Mouse (Mus musculus) midbrain, embryonic 10.5 days (tissue): ENCODE data around the gene Iffo2. TPM values are rescaled to one million over a fixed set of nuclear protein-coding genes. Genes with fewer than 3 reads are reported as not detected.

Source experiments
- DNase-seq: peaks from one replicate; pipeline ENCODE4 v3.0.0-alpha.2; 2017; ENCODE audit warnings: low spot score
- H3K27ac ChIP-seq: fragments of 300-500 bp; sonication (generic); replicated peaks from 2 replicates; pipeline ENCODE4 v1.5.1; 2016; ENCODE audit warnings: mild to moderate bottlenecking
- H3K27me3 ChIP-seq: fragments of 300-500 bp; sonication (generic); 2 replicates; pipeline ENCODE4 v1.6.1; 2016; ENCODE audit warnings: low read depth, mild to moderate bottlenecking; ENCODE audit not compliant: poor library complexity, severe bottlenecking
- H3K36me3 ChIP-seq: fragments of 300-500 bp; sonication (generic); 2 replicates; pipeline ENCODE4 v1.6.1; 2016; ENCODE audit warnings: mild to moderate bottlenecking, moderate library complexity
- H3K4me1 ChIP-seq: fragments of 300-500 bp; sonication (generic); 2 replicates; pipeline ENCODE4 v1.6.1; 2016
- H3K4me3 ChIP-seq: fragments of 300-500 bp; sonication (generic); 2 replicates; pipeline ENCODE4 v1.5.1; 2016; ENCODE audit warnings: mild to moderate bottlenecking, moderate library complexity
- H3K9me3 ChIP-seq: fragments of 300-500 bp; sonication (generic); replicated peaks from 2 replicates; pipeline ENCODE4 v1.6.1; 2016; ENCODE audit warnings: mild to moderate bottlenecking
- WGBS: fragments of 180-500 bp; shearing (Covaris S2); methylation state at CpG from one replicate; pipeline ENCODE4 v1.1.7; 2016; 5-methylcytosine and 5-hydroxymethylcytosine counted together
- polyA plus RNA-seq: library from polyadenylated mRNA; unstranded; fragments of >200 nt; fragmentation: Nextera tagmentation; extraction: Ambion mirVana; gene quantifications from 2 replicates; pipeline ENCODE4 v1.2.1, GENCODE M21; 2016

Gene Iffo2
- polyA plus RNA-seq, 1 experiment from 2014 or later, result 3.5 TPM

DNA sequence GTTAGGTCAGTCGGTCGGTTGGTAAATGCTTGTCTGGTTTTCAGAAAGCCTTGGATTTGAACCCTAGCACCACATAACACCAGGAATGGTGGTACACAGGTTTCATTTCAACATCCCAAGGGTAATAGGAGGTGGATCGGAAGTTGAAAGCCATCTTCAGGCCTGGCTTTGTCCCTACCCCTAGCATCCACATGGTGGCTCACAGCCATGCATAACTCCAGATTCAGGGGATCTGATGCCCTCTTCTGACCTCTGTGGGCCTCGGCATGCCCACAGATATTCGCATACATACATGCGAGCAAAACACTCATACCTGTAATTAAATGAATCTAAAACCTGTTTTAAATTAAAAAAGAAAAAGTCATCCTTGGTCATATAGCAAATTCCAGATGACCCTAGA, 28.6 kb upstream of the Iffo2 start:
- DNase-seq, result no peak
- Histone ChIP-seq H3K27me3 (no peaks in the 10 kb centered on the region), H3K9me3 (peaks cover 12% of the 10 kb centered on the region), H3K4me3 (no peak overlapping the region), H3K36me3 (no peaks in the 10 kb centered on the region), H3K4me1 (peaks cover 16% of the 10 kb centered on the region), H3K27ac (no peak overlapping the region)
- 87% methylated on average over 6 of the region's 6 CpGs for WGBS

GRCm38 (mm10) chr4:139503919-139504318, 26.4 kb upstream of the Iffo2 start:
- no peak for DNase-seq
- 89% methylated on average over 8 of the region's 8 CpGs for WGBS
- H3K4me3 ChIP-seq, result no peak overlapping the region
- H3K27ac ChIP-seq, result no peak overlapping the region
- peaks cover 8% of the 10 kb centered on the region; the same call in 1 of the 2 replicates for H3K4me1 ChIP-seq
- H3K36me3 ChIP-seq, result no peaks in the 10 kb centered on the region
- no peaks in the 10 kb centered on the region for H3K27me3 ChIP-seq
- peaks cover 12% of the 10 kb centered on the region for H3K9me3 ChIP-seq

DNA sequence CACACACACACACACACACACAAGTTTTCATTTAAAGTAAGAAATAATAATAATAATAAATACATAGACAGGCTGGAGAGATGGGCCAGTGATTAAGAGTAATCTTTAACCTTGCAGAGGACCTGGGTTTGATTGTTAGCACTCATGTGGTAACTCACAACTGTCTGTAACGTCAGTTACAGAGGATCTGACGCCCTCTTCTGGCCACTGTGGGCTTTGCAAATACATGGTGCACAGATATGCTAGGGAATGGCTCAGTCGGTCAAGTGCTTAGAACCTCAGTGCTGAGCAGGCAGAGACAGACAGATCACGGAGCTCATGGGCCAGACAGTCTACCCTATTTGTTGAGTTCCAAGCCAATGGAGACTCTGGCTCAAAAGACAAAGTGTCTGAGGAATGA, 24.6 kb upstream of the Iffo2 start:
- H3K4me1 ChIP-seq, result peaks cover 8% of the 10 kb centered on the region; the same call in 1 of the 2 replicates
- no peaks in the 10 kb centered on the region for H3K36me3 ChIP-seq
- H3K27me3 ChIP-seq, result no peaks in the 10 kb centered on the region
- DNase-seq, result no peak
- WGBS, result 75% methylated on average over 4 of the region's 4 CpGs
- H3K4me3 ChIP-seq, result no peak overlapping the region
- H3K9me3 ChIP-seq, result peaks cover 12% of the 10 kb centered on the region
- H3K27ac ChIP-seq, result no peak overlapping the region

DNA sequence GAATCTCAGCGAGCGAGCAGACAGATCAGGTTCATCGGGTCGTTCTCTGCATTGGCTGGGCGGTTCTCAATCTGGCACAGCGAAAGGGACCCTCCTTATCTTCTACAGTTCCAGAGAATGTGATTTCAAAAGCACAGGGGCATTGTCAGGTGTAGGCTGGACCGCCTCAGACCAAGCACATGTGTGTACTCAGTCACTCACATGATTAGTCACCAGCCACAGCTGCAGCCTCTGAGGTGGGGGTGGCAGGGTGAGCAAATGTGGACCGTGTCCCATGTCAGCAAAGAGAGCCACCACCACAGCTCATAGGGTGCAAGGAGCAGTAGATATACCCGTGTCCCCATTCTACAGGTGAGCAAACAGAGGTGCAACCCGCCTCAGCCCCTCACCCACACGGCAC, 23.6 kb upstream of the Iffo2 start:
- WGBS, result 94% methylated on average over 11 of the region's 11 CpGs
- Histone ChIP-seq H3K4me3 (no peak overlapping the region), H3K9me3 (peaks cover 12% of the 10 kb centered on the region), H3K27ac (no peak overlapping the region), H3K27me3 (no peaks in the 10 kb centered on the region), H3K36me3 (no peaks in the 10 kb centered on the region), H3K4me1 (0 out of 2 replicates have a peak, but pooled peaks cover 5% of the 10 kb centered on the region)
- no peak for DNase-seq

GRCm38 (mm10) chr4:139509069-139509468, 21.3 kb upstream of the Iffo2 start:
- Histone ChIP-seq H3K27ac (no peak overlapping the region), H3K4me1 (0 out of 2 replicates have a peak, but pooled peaks cover 5% of the 10 kb centered on the region), H3K36me3 (no peaks in the 10 kb centered on the region), H3K4me3 (no peak overlapping the region), H3K27me3 (no peaks in the 10 kb centered on the region), H3K9me3 (peaks cover 12% of the 10 kb centered on the region)
- DNase-seq, result no peak
- WGBS, result 88% methylated on average over 2 of the region's 2 CpGs

DNA sequence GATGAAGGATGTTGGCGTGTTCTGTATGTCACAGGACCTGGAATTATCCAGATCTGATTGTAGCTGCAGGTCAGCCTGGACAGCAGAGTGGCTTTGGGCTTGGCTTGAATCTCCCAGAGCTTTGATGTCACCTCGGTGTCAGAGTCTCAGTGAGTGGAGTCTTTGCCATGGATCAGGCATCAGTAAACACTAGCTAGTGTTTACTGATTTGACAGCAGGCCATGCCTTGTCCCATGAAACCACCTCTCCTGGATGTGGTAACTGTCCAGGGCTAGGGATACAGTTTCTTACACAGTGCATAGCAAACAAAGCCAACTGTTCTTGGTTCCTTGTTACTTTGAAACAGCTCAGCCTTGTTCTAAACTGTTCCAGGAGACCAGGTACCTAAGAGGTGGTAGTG, 18.8 kb upstream of the Iffo2 start:
- no peaks in the 10 kb centered on the region for H3K27me3 ChIP-seq
- H3K36me3 ChIP-seq, result no peaks in the 10 kb centered on the region
- H3K9me3 ChIP-seq, result no peaks in the 10 kb centered on the region
- 0 out of 2 replicates have a peak, but pooled peaks cover 5% of the 10 kb centered on the region for H3K4me1 ChIP-seq
- H3K27ac ChIP-seq, result no peak overlapping the region
- H3K4me3 ChIP-seq, result no peak overlapping the region
- DNase-seq, result no peak
- 83% methylated on average over 2 of the region's 2 CpGs for WGBS

DNA sequence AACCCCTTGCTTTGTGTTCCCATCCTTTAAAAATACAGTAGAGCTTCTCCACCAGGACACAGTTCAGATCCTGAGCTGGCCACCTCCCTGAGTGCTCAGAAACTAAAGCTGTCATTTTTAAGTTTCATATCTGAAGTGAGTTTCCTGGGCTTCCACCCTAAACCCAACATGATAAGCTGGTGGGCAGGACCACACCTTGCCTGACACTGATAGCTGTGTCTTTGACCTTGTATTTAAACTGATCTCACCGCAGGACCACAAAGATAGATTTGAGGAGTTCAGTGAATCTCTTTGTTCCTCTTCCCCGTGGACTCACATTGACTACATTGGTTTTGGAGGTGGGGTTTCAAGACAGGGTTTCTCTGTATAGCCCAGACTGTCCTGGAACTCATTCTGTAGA, 17.4 kb upstream of the Iffo2 start:
- Histone ChIP-seq H3K4me1 (0 out of 2 replicates have a peak, but pooled peaks cover 5% of the 10 kb centered on the region), H3K36me3 (no peaks in the 10 kb centered on the region), H3K27me3 (no peaks in the 10 kb centered on the region), H3K9me3 (no peaks in the 10 kb centered on the region), H3K4me3 (no peak overlapping the region), H3K27ac (no peak overlapping the region)
- no peak for DNase-seq
- 88% methylated on average over 2 of the region's 2 CpGs for WGBS

DNA sequence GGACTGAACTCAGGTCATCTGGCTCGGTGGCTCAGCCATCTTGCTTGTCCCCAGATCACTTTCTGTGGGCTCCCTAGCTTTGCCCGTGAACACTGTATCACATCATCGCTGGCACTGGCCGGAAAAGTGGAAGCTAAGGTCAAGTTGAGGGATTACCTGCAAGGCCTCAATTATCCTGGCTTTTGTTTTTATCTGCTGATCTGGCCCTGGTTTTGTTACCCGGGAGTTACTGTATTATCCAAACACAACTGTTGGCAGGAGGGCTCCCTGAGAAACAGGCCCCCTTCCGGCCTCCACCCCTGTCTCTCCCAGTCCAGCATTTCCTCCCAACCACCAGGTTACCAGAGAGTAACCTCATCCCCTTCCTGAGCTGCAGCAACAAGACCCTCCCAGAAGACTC, 11.1 kb upstream of the Iffo2 start:
- 83% methylated on average over 6 of the region's 6 CpGs for WGBS
- Histone ChIP-seq H3K27ac (no peak overlapping the region), H3K9me3 (no peaks in the 10 kb centered on the region), H3K4me1 (peaks cover 6% of the 10 kb centered on the region; the same call in 1 of the 2 replicates), H3K4me3 (no peak overlapping the region), H3K36me3 (no peaks in the 10 kb centered on the region), H3K27me3 (no peaks in the 10 kb centered on the region; the same call in 1 of the 2 replicates)
- no peak for DNase-seq

DNA sequence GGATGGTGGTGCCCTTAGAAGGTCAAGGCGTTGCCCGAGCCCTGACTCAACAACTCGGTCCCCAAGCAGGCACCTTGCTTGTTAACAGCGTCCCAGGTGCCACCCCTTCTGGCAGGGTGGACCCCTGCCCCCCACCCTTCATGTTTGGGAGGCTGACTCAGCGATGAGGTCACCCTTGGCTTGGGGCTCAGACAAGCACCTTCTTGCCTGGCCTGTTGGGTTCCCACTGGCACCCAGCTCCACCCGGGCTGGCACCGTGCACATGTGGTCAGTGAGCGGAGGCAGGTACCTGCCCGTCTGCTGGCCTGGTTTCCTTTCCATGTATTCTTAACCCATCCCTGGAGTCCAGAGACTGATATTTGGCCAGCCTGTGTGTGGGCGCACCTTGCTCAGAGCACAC, 8.4 kb upstream of the Iffo2 start:
- no peaks in the 10 kb centered on the region; the same call in 1 of the 2 replicates for H3K27me3 ChIP-seq
- WGBS, result 91% methylated on average over 10 of the region's 10 CpGs
- DNase-seq, result no peak
- H3K36me3 ChIP-seq, result no peaks in the 10 kb centered on the region
- no peaks in the 10 kb centered on the region for H3K9me3 ChIP-seq
- H3K4me3 ChIP-seq, result no peak overlapping the region
- H3K27ac ChIP-seq, result no peak overlapping the region
- H3K4me1 ChIP-seq, result peaks cover 13% of the 10 kb centered on the region

- no peaks in the 10 kb centered on the region for H3K36me3 ChIP-seq
- no peak for DNase-seq
- 73% methylated on average over 12 of the region's 12 CpGs for WGBS
Observed at GRCm38 (mm10) chr4:139526475-139526874, 3.9 kb upstream of the Iffo2 start.

DNA sequence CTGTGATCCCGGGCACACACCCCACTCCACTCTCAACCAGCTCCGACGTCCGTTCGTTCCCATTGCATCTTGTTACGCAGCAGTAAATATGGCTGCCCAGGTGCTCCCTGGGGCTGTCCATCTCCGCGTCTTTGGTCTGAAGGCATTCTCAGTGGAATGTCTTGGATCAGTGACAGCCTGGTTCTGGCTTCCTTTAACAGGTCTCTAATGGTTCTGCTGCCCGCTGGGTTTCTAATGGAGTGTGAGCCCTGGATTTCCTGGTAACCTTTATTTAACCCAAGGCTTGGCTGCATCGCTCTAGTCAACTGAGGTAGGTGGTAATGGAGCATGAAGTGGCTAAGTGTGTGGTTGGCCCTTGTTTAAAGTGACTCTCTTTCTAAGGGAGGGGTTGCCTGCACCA, 1.7 kb downstream of the Iffo2 start:
- H3K27ac ChIP-seq, result no peak overlapping the region
- peaks cover 13% of the 10 kb centered on the region; the same call in 1 of the 2 replicates for H3K27me3 ChIP-seq
- no peak overlapping the region for H3K4me3 ChIP-seq
- WGBS, result 93% methylated on average over 10 of the region's 10 CpGs
- H3K4me1 ChIP-seq, result peaks cover 23% of the 10 kb centered on the region
- H3K9me3 ChIP-seq, result no peaks in the 10 kb centered on the region
- H3K36me3 ChIP-seq, result no peaks in the 10 kb centered on the region
- DNase-seq, result no peak

More at GRCm38 (mm10) chr4:139526475-139526874, 3.9 kb upstream of the Iffo2 start:
- Histone ChIP-seq H3K9me3 (no peaks in the 10 kb centered on the region), H3K27me3 (no peaks in the 10 kb centered on the region; the same call in 1 of the 2 replicates), H3K4me3 (no peak overlapping the region), H3K4me1 (peaks cover 8% of the 10 kb centered on the region), H3K27ac (no peak overlapping the region)

- Histone ChIP-seq H3K27me3 (peaks cover 13% of the 10 kb centered on the region; the same call in 1 of the 2 replicates), H3K4me1 (peaks cover 23% of the 10 kb centered on the region), H3K9me3 (no peaks in the 10 kb centered on the region), H3K36me3 (no peaks in the 10 kb centered on the region), H3K27ac (peak overlapping the region; percentile 83), H3K4me3 (peak overlapping the region; percentile 9; the same call in 1 of the 2 replicates)
- DNase-seq, result peak; percentile 63
- WGBS, result 28% methylated on average over 12 of the region's 12 CpGs
Observed at GRCm38 (mm10) chr4:139535127-139535695, 4.9 kb downstream of the Iffo2 start.

DNA sequence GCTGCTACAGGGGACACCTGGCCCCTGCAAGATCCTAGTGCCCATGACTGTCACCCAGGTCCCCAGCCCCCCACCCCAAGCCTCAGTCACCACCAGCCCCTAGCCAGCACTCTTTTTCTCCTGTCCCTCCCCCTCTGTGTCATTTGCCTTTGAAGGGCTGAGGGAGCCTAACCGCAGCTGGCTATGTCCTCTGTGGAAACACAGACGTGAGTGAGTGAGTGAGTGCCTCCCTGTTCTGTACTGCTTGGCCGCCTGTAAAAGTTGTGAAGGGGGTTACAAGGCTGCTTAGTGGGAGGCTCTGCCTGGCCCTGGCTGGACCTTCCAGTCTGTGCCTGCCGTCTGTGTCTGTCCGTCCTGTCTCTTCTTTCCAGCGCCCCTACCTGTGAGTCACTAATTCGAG, 5.4 kb downstream of the Iffo2 start:
- peak overlapping the region; percentile 83 for H3K27ac ChIP-seq
- H3K9me3 ChIP-seq, result no peaks in the 10 kb centered on the region
- no peaks in the 10 kb centered on the region for H3K36me3 ChIP-seq
- DNase-seq, result no peak
- 55% methylated on average over 7 of the region's 7 CpGs for WGBS
- peaks cover 13% of the 10 kb centered on the region; the same call in 1 of the 2 replicates for H3K27me3 ChIP-seq
- peaks cover 23% of the 10 kb centered on the region for H3K4me1 ChIP-seq
- H3K4me3 ChIP-seq, result peak overlapping the region; percentile 9; the same call in 1 of the 2 replicates
